Mouse (Mus musculus) embryonic facial prominence, embryonic 15.5 days (tissue): ENCODE results near the gene Fancl. TPM values are rescaled to one million over a fixed set of nuclear protein-coding genes. Genes with fewer than 3 reads are reported as not detected.

ENCODE experiments used
- ATAC-seq: fragments of 200-750 bp; cut with Nextera tagmentation; 2 replicates; pipeline ENCODE4 v1.8.0; 2017; ENCODE audit warnings: low read depth, moderate TSS enrichment; ENCODE audit not compliant: insufficient number of reproducible peaks, low FRiP score, low TSS enrichment
- H3K27ac ChIP-seq: fragments of 300-500 bp; sonication (generic); replicated peaks from 2 replicates; pipeline ENCODE4 v1.5.1; 2015; ENCODE audit warnings: mild to moderate bottlenecking, inconsistent platforms
- H3K27me3 ChIP-seq: fragments of 300-500 bp; sonication (generic); 2 replicates; pipeline ENCODE4 v1.6.1; 2015; ENCODE audit warnings: inconsistent platforms
- H3K36me3 ChIP-seq: fragments of 300-500 bp; sonication (generic); 2 replicates; pipeline ENCODE4 v1.6.1; 2015; ENCODE audit warnings: mild to moderate bottlenecking, inconsistent platforms
- H3K4me1 ChIP-seq: fragments of 300-500 bp; sonication (generic); 2 replicates; pipeline ENCODE4 v1.6.1; 2015; ENCODE audit warnings: inconsistent platforms
- H3K4me2 ChIP-seq: fragments of 300-500 bp; sonication (generic); replicated peaks from 2 replicates; pipeline ENCODE4 v1.6.1; 2015; ENCODE audit warnings: mild to moderate bottlenecking, inconsistent platforms
- H3K4me3 ChIP-seq: fragments of 300-500 bp; sonication (generic); replicated peaks from 2 replicates; pipeline ENCODE4 v1.5.1; 2015; ENCODE audit warnings: mild to moderate bottlenecking, inconsistent platforms
- H3K9ac ChIP-seq: fragments of 300-500 bp; sonication (generic); 2 replicates; pipeline ENCODE4 v1.6.1; 2015; ENCODE audit warnings: inconsistent platforms
- H3K9me3 ChIP-seq: fragments of 300-500 bp; sonication (generic); replicated peaks from 2 replicates; pipeline ENCODE4 v1.6.1; 2016; ENCODE audit warnings: inconsistent platforms
- WGBS: fragments of 180-500 bp; shearing (Covaris S2); methylation state at CpG from one replicate; pipeline ENCODE4 v1.1.7; 2015; 5-methylcytosine and 5-hydroxymethylcytosine counted together
- polyA plus RNA-seq: library from polyadenylated mRNA; unstranded; fragments of >200 nt; fragmentation: Nextera tagmentation; extraction: Ambion mirVana; gene quantifications from 2 replicates; pipeline ENCODE4 v1.2.1, GENCODE M21; 2015

Fancl gene
- polyA plus RNA-seq, 1 experiment from 2014 or later: 23.3 TPM

DNA sequence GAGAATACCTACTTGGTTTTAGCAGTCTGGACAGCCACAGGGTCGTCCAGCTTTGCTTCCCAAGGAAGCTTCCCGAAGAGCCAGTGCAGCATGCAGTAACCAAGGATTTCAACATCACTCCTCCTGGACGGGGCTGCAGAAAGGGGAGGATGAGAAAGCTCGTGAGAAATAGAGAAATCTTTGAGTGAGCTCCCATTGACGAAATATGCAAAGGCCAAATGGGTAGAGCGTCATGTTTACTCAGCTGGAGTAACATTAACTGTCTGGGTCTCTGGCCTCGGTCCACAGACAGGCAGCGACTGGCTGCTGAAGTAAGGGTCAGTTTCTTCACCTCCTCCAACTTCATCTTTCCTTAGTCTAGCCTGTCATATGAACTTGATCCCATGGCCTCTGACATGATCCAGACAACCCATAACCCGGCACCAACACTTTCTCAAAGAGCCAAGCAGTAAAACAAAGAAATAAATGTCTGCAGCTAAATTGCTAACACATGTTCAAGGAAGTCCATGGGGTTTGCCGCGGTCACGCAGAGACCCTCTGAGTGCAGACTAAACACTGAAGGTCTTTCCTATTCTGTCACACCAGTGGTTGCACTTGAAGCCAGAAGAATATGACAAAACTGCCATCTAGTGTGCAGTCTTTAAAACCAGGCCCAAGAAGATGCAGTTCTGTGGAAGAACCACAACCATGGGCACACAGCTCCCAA, 104.0 kb downstream of the Fancl start:
- peak; percentile 76 for ATAC-seq
- no peak overlapping the region; the same call in 1 of the 2 replicates for H3K27ac ChIP-seq
- WGBS: 26% methylated on average over 12 of the region's 12 CpGs

DNA sequence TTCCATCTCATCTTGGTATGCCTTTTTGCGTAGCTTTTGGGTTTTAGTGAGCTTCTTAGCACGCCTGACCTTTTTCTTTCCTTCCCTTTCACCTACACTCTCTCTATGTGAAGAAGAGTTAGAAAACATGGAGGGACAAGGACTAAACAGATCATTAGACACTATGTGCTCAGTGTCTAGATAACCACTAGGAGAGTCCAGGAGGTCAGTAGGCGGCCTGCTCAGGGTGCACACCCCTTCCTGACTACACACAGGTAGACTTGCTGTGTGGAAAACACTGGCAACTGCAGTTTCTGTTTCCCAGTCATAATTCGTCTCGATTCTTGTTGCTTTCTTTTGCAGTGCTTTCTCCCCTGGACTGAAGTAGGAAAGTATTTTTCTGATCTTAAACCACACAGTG, 110.0 kb downstream of the Fancl start:
- no peaks in the 10 kb centered on the region for H3K27me3 ChIP-seq
- WGBS: 82% methylated on average over 5 of the region's 5 CpGs
- no peak overlapping the region for H3K9ac ChIP-seq
- H3K9me3 ChIP-seq: no peaks in the 10 kb centered on the region
- no peak overlapping the region for H3K4me3 ChIP-seq
- no peak for ATAC-seq
- H3K36me3 ChIP-seq: no peaks in the 10 kb centered on the region
- no peak overlapping the region for H3K4me2 ChIP-seq
- H3K4me1 ChIP-seq: no peaks in the 10 kb centered on the region
- no peak overlapping the region for H3K27ac ChIP-seq

More for the DNA sequence above, 104.0 kb downstream of the Fancl start:
- Histone ChIP-seq H3K36me3 (no peaks in the 10 kb centered on the region), H3K4me2 (no peak overlapping the region; the same call in 1 of the 2 replicates), H3K4me1 (0 out of 2 replicates have a peak, but pooled peaks cover 3% of the 10 kb centered on the region), H3K9ac (no peak overlapping the region), H3K9me3 (no peaks in the 10 kb centered on the region), H3K27me3 (no peaks in the 10 kb centered on the region), H3K4me3 (no peak overlapping the region)

GRCm38 (mm10) chr11:26513683-26514082, 127.7 kb downstream of the Fancl start:
- Histone ChIP-seq H3K4me3 (no peak overlapping the region), H3K27me3 (no peaks in the 10 kb centered on the region), H3K4me2 (no peak overlapping the region), H3K9me3 (no peaks in the 10 kb centered on the region), H3K4me1 (no peaks in the 10 kb centered on the region), H3K36me3 (0 out of 2 replicates have a peak, but pooled peaks cover under 1% of the 10 kb centered on the region), H3K9ac (no peak overlapping the region), H3K27ac (no peak overlapping the region)
- no peak for ATAC-seq

GRCm38 (mm10) chr11:26516086-26516485, 130.2 kb downstream of the Fancl start:
- no peak overlapping the region for H3K27ac ChIP-seq
- no peak overlapping the region for H3K4me3 ChIP-seq
- 80% methylated on average over 2 of the region's 2 CpGs for WGBS
- no peak overlapping the region for H3K4me2 ChIP-seq
- no peak overlapping the region for H3K9ac ChIP-seq
- no peaks in the 10 kb centered on the region for H3K9me3 ChIP-seq
- no peaks in the 10 kb centered on the region for H3K27me3 ChIP-seq
- ATAC-seq: no peak
- H3K4me1 ChIP-seq: no peaks in the 10 kb centered on the region
- H3K36me3 ChIP-seq: no peaks in the 10 kb centered on the region

DNA sequence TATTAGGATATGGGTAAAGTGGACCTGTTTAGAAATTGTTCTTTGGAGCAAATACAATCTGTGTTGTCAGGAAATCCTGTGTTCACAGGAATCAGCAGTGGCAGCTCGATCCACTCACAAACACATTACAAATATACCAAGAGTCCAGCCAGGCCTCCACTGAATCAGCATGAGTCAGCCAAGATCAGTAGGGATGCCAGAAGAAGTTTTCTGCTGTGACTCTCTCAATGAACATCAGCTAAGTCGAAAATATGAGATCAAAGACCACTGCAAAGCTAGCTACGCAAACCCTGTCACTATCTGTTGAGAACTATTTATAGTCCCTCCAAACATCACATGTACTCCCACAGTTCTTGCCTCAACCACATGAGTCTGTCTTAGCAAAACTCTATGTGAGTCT, 133.1 kb downstream of the Fancl start:
- H3K27ac ChIP-seq: no peak overlapping the region
- WGBS: 84% methylated on average over 3 of the region's 3 CpGs
- H3K36me3 ChIP-seq: no peaks in the 10 kb centered on the region
- H3K4me2 ChIP-seq: no peak overlapping the region
- ATAC-seq: no peak
- H3K27me3 ChIP-seq: no peaks in the 10 kb centered on the region
- no peaks in the 10 kb centered on the region for H3K4me1 ChIP-seq
- no peaks in the 10 kb centered on the region for H3K9me3 ChIP-seq
- no peak overlapping the region for H3K9ac ChIP-seq
- no peak overlapping the region for H3K4me3 ChIP-seq

Other genes starting within 250 kb of the Fancl start
- 3.8 and 5.4 TPM in 2 replicates for gene 5730522E02Rik, start 175.4 kb upstream of the Fancl start, polyA plus RNA-seq
- gene Gm6899, start 207.1 kb downstream of the Fancl start, polyA plus RNA-seq: not detected in 2 replicates
- gene Vrk2, start 207.9 kb downstream of the Fancl start, polyA plus RNA-seq: 20.3 and 21.2 TPM in 2 replicates